Mouse (Mus musculus) cerebellum, adult 9-10 months (tissue): ENCODE results near the gene Catip.

ENCODE experiments used
- DNase-seq: peaks from one replicate; pipeline ENCODE4 v3.0.0; 2022

The Catip gene

GRCm38 (mm10) chr1:74343161-74343560, 18.7 kb upstream of the Catip start:
- DNase-seq, result no peak

DNA sequence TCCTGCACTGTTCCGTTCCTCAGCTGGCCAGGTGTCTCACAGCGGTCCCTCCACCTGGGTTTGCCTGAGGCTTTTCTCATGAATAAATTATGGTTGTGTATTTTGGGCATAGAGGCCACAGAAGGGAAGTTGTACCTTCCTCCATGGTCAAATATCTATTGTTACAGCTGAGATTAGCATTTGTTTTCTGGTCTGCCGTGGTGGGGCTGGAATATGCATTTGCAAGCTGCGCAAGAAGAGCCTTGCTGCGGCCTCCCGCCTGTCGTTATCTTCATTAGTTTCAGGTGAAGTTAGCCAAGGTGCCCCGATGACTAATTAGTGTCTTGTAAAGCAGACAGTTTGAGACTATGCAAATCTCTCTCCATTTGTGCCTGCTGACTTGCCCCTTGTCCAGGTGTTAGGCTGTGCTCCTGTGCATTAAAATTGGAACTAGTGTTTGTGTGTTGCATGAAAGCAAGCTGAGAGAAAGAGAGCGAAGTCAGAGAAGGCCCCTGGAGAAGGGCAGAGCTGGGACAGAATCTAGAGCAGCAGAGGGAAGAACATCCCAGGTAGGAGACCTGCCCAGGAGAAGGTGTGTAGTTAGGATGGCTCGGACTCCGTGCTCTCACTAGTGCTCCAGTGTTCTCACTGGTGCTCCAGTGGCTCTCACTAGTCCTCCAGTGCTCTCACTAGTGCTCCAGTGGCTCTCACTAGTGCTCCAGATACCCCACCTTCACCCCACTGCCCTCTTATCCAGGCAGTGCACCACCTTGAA, 17.6 kb upstream of the Catip start:
- no peak for DNase-seq

DNA sequence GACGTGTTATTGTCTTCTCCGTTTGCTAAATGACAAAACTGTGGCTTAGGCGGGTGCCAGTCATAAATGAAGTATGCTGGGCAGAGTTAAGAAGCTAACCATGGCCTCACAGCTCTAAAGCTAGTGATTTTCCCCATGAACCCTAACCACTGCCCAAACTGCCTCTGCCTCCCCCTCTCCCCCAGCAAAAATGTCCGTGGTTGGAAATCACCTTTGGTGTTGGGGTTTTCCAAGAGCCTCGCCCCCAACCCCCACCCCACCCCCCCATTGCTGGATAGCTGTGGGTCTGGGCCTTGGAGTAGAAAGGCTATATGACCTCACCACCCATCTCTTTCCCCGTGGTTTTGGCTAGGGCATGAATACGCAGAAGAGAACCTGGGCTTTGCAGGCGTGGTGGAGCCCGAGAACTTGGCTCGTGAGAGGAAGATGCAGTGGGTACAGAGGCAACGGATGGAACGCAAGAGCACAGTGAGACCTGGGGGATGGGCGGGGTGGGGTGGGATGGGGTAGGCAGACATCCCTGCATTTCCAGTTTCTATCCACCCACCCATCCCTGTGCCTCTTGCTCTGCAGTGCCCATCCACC, 10.6 kb upstream of the Catip start:
- DNase-seq, result no peak

DNA sequence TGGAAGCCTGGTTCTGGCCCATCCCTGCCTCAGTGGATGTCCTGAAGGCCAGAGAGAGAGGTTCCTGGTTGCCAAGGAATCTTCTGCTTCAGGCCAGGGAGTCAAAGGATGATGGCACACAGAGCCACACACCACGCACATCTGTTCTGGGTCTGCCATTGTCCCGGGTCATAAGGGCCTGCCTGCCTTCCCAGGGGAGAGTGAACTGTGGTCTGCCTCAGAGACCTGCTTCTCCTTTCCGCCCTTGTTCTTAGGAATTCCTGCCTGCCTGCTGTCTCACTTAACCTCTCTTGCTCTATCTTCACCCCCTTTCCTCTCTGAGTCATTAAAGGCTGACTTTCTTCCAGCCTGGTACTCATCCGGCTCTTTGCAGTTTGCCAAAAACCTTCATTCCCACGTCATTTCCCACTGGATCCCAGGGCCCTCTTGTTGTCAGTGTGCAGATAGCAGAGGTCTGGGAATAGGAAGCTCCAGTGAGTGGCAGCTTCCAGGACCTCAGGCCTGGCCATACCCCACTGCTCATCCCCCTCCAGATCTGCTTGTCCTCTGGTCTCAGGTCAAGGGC, 9.3 kb upstream of the Catip start:
- no peak for DNase-seq

- DNase-seq, result no peak
Observed at GRCm38 (mm10) chr1:74353453-74354229, 8.3 kb upstream of the Catip start.

DNA sequence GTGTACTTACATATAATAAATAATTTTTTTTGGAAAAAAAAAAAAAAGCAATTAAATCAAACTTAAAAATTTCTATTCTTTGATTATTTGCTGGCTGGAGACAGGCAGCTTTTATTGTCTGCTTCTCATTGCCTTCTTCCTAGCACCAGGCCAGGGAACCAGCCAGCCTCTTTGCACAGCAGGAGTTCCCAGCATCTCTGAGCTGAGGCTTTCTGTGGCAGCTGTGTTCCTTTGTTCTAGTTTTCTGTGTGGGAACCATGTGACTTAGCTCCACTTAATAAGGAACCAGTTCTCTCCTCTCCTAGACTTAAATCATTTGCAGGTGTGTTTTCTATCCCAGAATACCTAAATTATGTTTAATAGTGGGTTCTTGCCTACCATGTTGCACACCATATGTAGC, 4.4 kb upstream of the Catip start:
- no peak for DNase-seq

DNA sequence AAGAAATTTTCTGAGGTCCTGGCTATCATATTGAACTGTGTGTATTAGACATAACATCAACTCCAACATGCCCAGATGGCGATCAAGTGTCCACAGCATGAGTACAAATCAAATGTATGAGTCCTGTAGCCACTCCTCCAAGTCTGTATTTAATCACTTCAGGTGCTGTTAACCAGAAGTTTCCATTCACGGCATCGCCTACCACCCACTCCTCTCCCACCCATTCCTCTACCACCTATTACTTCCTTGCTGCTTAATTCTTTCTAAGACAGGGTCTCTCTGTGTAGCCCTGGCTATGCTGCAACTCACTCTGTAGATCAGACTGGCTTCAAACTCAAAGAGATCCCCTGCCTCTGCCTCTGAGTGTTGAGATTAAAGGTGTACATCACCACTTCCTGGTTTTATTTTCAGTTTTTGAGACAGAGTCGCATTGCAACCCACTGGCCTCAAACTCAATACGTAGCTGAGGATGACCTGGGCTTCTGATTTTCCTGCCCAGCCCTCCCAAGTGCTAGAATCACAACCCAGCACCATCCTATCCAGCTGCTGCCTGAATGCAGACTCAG, 1.9 kb upstream of the Catip start:
- no peak for DNase-seq

DNA sequence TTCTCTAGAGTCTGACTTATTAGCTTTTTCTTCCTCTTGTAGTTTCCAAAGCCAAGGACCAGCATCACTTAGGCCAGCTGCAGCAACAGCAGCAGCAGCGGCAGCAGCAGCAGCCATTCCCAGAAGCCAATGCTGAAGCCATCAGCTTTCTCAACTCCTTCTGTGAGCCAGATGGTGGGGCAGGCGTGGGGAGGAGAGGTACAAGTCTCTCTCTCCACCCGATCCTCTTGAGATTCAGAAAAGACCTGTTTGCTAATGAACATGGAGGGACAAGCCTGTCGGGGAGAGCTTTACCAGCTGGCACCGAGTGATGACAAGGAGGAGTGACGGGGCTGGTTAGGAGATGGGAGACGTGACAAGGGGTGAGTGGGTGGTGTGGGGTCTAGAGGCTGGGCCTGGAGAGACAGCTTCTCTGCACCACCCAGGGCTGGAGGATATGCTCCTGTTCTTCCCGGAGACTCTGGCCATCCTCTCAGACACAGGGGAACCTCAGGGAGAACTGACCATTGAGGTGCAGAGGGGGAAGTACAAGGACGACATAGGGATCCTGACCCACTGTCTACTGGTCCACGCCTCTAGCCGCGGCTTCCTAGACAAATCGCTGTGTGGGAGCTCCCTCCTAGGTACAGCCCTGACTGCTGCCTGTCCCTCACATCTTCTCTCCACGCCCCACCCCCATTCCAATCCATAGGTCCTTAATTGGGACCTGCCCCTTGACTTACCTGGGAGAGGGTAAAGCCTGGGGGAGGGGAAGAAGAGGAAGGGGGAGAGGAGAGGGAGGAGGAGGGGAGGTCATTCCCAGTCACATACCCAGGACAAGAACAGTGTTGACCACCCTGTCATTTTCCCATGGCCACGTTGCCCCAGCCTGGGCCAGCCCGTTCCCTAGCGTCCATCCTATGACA, 669 bp downstream of the Catip start:
- DNase-seq, result no peak

GRCm38 (mm10) chr1:74363437-74363836, 1.5 kb downstream of the Catip start:
- DNase-seq, result no peak

GRCm38 (mm10) chr1:74364270-74364669, 2.4 kb downstream of the Catip start:
- DNase-seq, result no peak

DNA sequence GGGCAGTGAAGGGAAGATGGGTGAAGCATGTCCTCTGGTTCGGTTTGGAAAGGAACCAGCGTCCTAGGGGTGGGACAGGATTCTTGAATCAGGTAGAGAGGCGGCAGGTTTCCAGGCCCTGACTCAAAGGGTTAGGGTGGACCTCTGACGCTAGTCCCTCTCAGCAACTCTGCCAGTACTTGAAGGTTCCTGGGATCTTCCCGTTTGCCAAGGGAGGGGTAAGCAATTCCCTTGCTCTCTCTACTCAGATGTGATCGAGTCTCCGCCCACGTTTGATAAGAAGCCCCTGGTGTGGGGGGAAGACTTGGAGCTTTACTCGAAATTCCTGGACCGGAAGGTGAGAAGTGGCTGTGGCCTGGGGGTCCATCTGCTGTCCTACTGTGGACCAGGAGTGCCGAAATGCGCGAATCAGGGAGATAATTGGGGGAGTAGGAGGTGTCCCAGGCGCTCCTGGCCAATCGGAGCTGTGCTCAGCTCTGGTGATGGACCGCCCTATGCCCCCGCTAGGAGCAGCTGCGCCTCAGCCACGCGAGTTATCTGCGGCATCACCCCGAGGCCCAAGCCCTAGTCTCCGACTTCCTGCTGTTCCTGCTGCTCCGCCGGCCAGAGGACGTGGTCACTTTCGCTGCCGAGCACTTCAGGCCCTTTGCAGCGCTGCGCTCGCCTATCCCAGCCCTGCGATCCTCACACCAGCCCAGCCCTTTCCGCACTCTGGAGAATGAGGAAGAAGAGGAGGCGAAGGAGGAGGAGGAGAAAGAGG, 6.2 kb downstream of the Catip start:
- no peak for DNase-seq

- no peak for DNase-seq
Observed at GRCm38 (mm10) chr1:74370040-74370439, 8.1 kb downstream of the Catip start.

- no peak for DNase-seq
Observed at GRCm38 (mm10) chr1:74373372-74373771, 11.5 kb downstream of the Catip start.

DNA sequence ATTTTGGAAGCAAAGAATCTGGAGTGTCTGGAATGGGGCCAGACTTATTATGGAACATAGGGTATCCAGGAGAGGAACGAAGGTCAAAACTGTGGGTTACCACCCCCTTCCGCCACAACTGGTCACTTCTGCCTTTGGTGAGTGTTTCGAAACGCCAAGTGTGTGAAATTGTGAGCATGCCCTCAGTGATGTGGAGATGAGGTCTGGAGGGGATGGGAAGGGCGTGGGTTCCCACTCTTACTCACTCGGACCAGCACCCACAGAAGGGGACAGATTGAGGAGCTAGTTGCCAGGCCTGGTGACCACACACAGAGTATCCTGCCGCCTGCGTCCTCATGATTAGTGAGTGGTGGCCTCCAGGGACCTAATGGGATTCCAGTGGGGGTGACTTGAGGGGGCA, 13.1 kb downstream of the Catip start, which contains the start of gene Slc11a1:
TSS of gene Slc11a1 (plus strand) at position 216 of the 400 bp plus-strand sequence.
- DNase-seq, result no peak

GRCm38 (mm10) chr1:74375561-74375960, 13.7 kb downstream of the Catip start:
- no peak for DNase-seq

GRCm38 (mm10) chr1:74376396-74376795, 14.5 kb downstream of the Catip start:
- no peak for DNase-seq

GRCm38 (mm10) chr1:74379058-74379504, 17.2 kb downstream of the Catip start:
- no peak for DNase-seq

DNA sequence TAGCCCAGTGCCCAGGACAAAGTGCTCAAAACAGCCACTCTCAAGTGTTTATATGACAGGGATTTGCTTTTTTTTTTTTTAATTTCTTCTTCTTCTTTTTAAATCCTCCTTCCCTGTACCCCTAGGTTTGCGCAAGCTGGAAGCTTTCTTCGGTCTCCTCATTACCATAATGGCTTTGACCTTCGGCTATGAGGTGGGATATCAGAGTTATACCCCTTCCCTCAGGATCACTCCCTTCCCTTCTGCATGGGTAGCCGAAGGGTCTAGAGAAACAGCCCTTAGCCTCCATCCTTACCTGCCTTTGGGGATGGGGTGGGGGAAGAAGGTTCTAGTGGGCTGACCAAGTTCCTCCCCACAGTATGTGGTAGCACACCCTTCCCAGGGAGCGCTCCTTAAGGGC, 18.6 kb downstream of the Catip start:
- no peak for DNase-seq

DNA sequence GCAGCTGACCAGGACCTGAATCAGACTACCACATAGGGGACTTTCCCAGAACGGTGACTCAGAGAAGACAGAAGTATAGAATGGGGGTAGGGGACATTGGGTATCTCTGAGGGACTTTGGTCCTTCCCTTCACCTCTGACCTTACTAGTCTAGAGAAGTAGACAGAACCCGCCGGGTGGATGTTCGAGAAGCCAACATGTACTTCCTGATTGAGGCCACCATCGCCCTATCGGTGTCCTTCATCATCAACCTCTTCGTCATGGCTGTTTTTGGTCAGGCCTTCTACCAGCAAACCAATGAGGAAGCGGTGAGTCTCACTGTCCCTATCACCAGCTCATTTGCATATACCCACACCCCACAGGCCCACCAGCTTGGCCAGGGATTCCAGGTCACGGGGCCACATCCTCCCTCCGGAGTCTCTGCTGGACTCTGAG, 19.7 kb downstream of the Catip start:
- no peak for DNase-seq

DNA sequence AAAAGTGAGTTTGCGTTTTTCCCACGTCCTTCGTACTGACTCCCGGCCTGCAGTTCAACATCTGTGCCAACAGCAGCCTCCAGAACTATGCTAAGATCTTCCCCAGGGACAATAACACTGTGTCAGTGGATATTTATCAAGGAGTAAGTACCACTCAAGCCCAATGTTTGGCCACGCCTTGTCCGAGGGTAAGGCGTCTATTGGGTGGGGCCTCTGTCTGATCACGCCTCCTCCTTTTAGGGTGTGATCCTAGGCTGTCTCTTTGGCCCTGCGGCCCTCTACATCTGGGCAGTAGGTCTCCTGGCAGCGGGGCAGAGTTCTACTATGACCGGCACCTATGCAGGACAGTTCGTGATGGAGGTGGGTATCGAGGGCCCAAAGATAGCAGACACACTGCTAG, 21.5 kb downstream of the Catip start:
- no peak for DNase-seq

DNA sequence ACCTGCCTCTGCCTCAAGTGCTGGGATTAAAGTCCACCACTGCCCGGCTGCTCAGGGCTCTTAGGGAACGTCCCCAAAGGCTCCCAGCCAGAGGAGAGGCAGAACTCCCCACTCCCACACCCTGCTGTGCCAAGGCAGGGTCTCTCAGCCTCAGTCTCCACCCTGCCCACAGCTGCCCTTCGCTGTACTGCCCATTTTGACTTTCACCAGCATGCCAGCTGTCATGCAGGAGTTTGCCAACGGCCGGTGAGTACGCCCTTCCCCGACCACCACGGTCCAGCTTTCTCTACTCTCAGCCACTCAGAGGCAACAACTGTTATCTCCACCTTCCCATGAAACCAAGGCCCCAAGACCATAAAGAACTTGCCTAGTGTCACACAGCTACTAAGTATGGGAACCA, 22.6 kb downstream of the Catip start:
- no peak for DNase-seq
